Mouse (Mus musculus): ENCODE data around the gene Txnrd1. TPM values are rescaled to one million over a fixed set of nuclear protein-coding genes. Genes with fewer than 3 reads are reported as not detected.
A peak's percentile ranks its signal among the peaks of the same experiment; 100 is the strongest.

Gene Txnrd1
- polyA plus RNA-seq, 1 experiment from 2014 or later = 166 TPM

GRCm38 (mm10) chr10:82901436-82901835, 67.7 kb downstream of the Txnrd1 start:
- Histone ChIP-seq H3K9ac (no peak overlapping the region), H3K4me3 (no peak overlapping the region), H3K9me3 (no peaks in the 10 kb centered on the region), H3K4me2 (replicated peaks) (no peak overlapping the region), H3K36me3 (peaks cover 18% of the 10 kb centered on the region), H3K4me1 (peaks cover 13% of the 10 kb centered on the region), H3K27me3 (replicated peaks) (no peaks in the 10 kb centered on the region), H3K27ac (no peak overlapping the region)
- ATAC-seq (ENCODE audit: low FRiP score, low read depth) = peak; percentile 62
- WGBS = 2% methylated on average over 7 of the region's 7 CpGs

DNA sequence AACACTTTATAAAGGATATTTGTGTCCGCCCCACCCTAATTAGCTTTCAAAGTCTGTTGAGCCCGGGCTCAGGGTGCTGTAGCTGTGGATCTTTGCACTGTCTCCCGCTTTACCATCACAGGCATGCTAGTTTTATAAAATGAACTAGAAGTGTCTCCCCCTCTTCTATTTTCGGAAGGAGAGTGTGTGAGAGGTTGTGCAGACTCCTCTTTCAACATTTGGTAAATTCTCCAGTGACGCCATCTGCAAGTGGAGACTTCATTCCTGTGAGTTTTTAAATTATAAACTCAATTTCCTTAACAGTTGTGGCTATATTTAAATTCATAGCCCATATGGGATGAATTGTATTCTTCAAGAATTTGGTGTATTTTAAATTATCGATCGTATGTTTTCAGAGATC, 74.8 kb downstream of the Txnrd1 start:
- Histone ChIP-seq H3K27ac (no peak overlapping the region), H3K9ac (no peak overlapping the region), H3K9me3 (no peaks in the 10 kb centered on the region), H3K4me3 (no peak overlapping the region), H3K36me3 (no peaks in the 10 kb centered on the region), H3K4me2 (replicated peaks) (no peak overlapping the region), H3K27me3 (replicated peaks) (no peaks in the 10 kb centered on the region), H3K4me1 (0 out of 2 replicates have a peak, but pooled peaks cover 2% of the 10 kb centered on the region)
- WGBS = 92% methylated on average over 7 of the region's 7 CpGs
- no peak for ATAC-seq (ENCODE audit: low FRiP score, low read depth)

DNA sequence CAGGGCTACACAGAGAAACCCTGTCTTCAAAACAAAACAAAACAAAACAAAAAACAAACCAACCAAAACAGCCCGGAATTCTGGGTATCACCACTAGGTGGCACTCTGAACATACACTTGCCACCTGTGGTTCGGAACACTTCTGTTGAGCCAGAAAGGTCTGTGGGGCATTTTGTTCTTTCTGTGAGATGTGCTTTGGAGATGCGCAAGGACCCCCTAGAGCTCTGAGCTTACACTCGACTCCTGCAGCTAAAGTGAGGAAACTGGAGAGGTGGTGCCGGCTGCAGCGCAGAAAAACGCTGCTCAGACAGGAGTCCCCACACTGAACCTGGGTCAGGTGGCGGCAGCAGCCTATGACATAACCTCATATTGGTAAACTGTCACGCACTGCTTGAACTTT, 75.6 kb downstream of the Txnrd1 start:
- WGBS = 19% methylated on average over 9 of the region's 9 CpGs
- no peak overlapping the region for H3K27ac ChIP-seq
- no peaks in the 10 kb centered on the region for H3K36me3 ChIP-seq
- 0 out of 2 replicates have a peak, but pooled peaks cover 2% of the 10 kb centered on the region for H3K4me1 ChIP-seq
- H3K4me2 ChIP-seq (replicated peaks) = peak overlapping the region; percentile 29; the same call in 1 of the 2 replicates
- no peak overlapping the region for H3K4me3 ChIP-seq
- H3K27me3 ChIP-seq (replicated peaks) = no peaks in the 10 kb centered on the region
- H3K9me3 ChIP-seq = no peaks in the 10 kb centered on the region
- no peak overlapping the region for H3K9ac ChIP-seq
- 0 out of 2 replicates have a peak, but pooled peaks have one; percentile 39 for ATAC-seq (ENCODE audit: low FRiP score, low read depth)

DNA sequence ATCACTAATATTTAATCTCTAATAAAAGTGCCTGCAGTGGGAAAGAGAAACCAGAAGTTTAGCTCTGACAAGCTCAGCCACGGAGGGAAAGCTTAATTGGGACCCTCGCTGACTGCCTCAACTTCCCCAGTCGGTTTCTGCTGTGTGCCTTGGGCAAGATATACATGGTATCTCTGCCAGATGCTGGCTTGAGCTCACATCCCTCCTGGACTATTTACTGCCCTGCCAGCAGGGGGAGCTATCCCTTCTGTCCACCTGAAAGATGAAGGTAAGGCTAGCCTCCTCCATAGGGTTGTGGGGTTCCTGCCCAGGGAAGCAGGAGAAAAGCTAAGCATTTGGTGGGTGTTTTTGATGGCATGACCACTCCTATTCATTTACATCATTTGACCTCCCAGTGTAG, 76.4 kb downstream of the Txnrd1 start:
- Histone ChIP-seq H3K27me3 (replicated peaks) (no peaks in the 10 kb centered on the region), H3K4me3 (no peak overlapping the region), H3K4me2 (replicated peaks) (no peak overlapping the region), H3K9ac (no peak overlapping the region), H3K4me1 (0 out of 2 replicates have a peak, but pooled peaks cover 2% of the 10 kb centered on the region), H3K36me3 (no peaks in the 10 kb centered on the region), H3K27ac (no peak overlapping the region), H3K9me3 (no peaks in the 10 kb centered on the region)
- 83% methylated on average over 3 of the region's 3 CpGs for WGBS
- ATAC-seq (ENCODE audit: low FRiP score, low read depth) = no peak

DNA sequence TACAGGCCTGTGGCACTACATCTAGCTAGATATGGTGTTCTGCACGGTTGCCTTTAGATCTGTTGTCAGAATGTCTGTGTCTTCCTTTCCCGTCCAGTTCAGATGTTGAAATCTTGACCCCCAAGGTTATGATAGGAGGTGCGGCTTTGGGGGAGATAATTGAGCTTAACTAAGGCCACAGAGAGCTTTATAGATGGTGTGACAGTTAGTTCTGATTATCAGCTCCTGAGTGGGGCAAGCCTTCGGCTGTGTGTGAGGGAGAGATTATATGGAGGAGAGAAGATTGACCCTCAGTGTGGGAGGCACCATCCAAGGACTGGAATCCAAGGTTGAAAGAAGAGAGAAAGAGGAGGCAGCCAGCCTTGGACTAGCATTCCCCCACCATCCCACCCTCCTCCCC, 79.5 kb downstream of the Txnrd1 start:
- H3K27me3 ChIP-seq (replicated peaks) = no peaks in the 10 kb centered on the region
- H3K9me3 ChIP-seq = no peaks in the 10 kb centered on the region
- WGBS = 82% methylated on average over 4 of the region's 4 CpGs

GRCm38 (mm10) chr10:82913772-82914171, 80.0 kb downstream of the Txnrd1 start:
- 92% methylated on average over 6 of the region's 6 CpGs for WGBS
- no peak for ATAC-seq (ENCODE audit: low FRiP score, low read depth)
- 0 out of 2 replicates have a peak, but pooled peaks cover 2% of the 10 kb centered on the region for H3K4me1 ChIP-seq
- no peak overlapping the region for H3K4me3 ChIP-seq
- H3K27me3 ChIP-seq (replicated peaks) = no peaks in the 10 kb centered on the region
- no peaks in the 10 kb centered on the region for H3K36me3 ChIP-seq
- H3K27ac ChIP-seq = no peak overlapping the region
- H3K9me3 ChIP-seq = no peaks in the 10 kb centered on the region
- H3K4me2 ChIP-seq (replicated peaks) = no peak overlapping the region
- H3K9ac ChIP-seq = no peak overlapping the region

More for the DNA sequence above, 79.5 kb downstream of the Txnrd1 start:
- no peaks in the 10 kb centered on the region for H3K36me3 ChIP-seq
- no peak overlapping the region for H3K4me2 ChIP-seq (replicated peaks)
- no peak overlapping the region for H3K9ac ChIP-seq
- H3K4me1 ChIP-seq = 0 out of 2 replicates have a peak, but pooled peaks cover 2% of the 10 kb centered on the region
- no peak overlapping the region for H3K27ac ChIP-seq
- ATAC-seq (ENCODE audit: low FRiP score, low read depth) = no peak
- H3K4me3 ChIP-seq = no peak overlapping the region

DNA sequence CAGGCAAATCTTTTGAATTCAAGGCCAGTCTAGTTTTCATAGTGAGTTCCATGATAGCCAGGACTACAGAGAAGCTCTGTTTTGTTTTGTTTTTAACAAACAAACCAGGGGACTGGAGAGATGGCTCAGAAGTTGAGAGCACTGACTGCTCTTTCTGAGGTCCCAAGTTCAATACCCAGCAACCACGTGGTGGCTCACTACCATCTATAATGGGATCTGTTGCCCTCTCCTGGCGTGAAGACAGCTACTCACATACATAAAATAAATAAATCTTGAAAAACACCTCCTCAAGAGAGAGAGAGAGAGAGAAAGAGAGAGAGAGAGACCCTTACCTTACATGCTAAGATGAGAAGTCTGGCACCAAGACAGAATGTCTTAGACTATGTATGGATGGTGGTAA, 84.9 kb downstream of the Txnrd1 start:
- WGBS = 65% methylated on average over 2 of the region's 2 CpGs

GRCm38 (mm10) chr10:82919404-82919980, 85.7 kb downstream of the Txnrd1 start:
- WGBS = 89% methylated on average over 4 of the region's 4 CpGs
- H3K27me3 ChIP-seq (replicated peaks) = no peaks in the 10 kb centered on the region
- no peak overlapping the region for H3K4me3 ChIP-seq
- no peak overlapping the region for H3K4me2 ChIP-seq (replicated peaks)
- no peak overlapping the region for H3K9ac ChIP-seq
- ATAC-seq (ENCODE audit: low FRiP score, low read depth) = no peak
- H3K27ac ChIP-seq = no peak overlapping the region
- H3K4me1 ChIP-seq = no peaks in the 10 kb centered on the region
- H3K9me3 ChIP-seq = no peaks in the 10 kb centered on the region
- no peaks in the 10 kb centered on the region for H3K36me3 ChIP-seq

More for the DNA sequence above, 84.9 kb downstream of the Txnrd1 start:
- no peak overlapping the region for H3K4me3 ChIP-seq
- ATAC-seq (ENCODE audit: low FRiP score, low read depth) = no peak
- H3K27ac ChIP-seq = no peak overlapping the region
- no peaks in the 10 kb centered on the region for H3K9me3 ChIP-seq
- no peak overlapping the region for H3K4me2 ChIP-seq (replicated peaks)
- no peaks in the 10 kb centered on the region for H3K4me1 ChIP-seq
- no peak overlapping the region for H3K9ac ChIP-seq
- no peaks in the 10 kb centered on the region for H3K27me3 ChIP-seq (replicated peaks)
- H3K36me3 ChIP-seq = no peaks in the 10 kb centered on the region

- Histone ChIP-seq H3K9ac (no peak overlapping the region), H3K4me3 (no peak overlapping the region), H3K27ac (no peak overlapping the region), H3K4me2 (replicated peaks) (no peak overlapping the region), H3K36me3 (no peaks in the 10 kb centered on the region), H3K4me1 (no peaks in the 10 kb centered on the region), H3K9me3 (no peaks in the 10 kb centered on the region), H3K27me3 (replicated peaks) (no peaks in the 10 kb centered on the region)
- WGBS = 81% methylated on average over 3 of the region's 3 CpGs
- ATAC-seq (ENCODE audit: low FRiP score, low read depth) = no peak
Measured at GRCm38 (mm10) chr10:82923547-82923946, 89.8 kb downstream of the Txnrd1 start.

DNA sequence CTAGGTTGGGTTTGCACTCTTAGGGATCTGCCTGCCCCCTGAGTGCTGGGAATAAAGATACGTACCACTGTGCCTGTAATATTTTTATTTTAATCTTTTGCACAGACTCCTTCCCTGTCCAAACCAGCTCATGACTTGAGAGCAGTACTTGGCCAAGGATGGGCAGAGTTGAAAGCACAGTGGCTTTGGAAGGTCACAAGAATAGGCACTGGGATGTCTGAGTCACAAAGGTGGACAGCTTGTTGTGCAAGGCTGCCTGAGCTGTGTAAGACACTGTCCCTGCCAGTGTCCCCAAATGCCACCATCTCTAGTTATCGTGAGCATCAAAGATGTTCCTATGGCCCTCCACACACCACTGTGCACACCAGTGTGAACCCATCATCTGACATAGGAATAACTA, 91.0 kb downstream of the Txnrd1 start:
- Histone ChIP-seq H3K4me1 (no peaks in the 10 kb centered on the region), H3K27ac (no peak overlapping the region), H3K36me3 (no peaks in the 10 kb centered on the region), H3K4me2 (replicated peaks) (no peak overlapping the region), H3K27me3 (replicated peaks) (no peaks in the 10 kb centered on the region), H3K9me3 (no peaks in the 10 kb centered on the region), H3K4me3 (no peak overlapping the region), H3K9ac (no peak overlapping the region)
- WGBS = 92% methylated on average over 2 of the region's 2 CpGs
- ATAC-seq (ENCODE audit: low FRiP score, low read depth) = no peak

DNA sequence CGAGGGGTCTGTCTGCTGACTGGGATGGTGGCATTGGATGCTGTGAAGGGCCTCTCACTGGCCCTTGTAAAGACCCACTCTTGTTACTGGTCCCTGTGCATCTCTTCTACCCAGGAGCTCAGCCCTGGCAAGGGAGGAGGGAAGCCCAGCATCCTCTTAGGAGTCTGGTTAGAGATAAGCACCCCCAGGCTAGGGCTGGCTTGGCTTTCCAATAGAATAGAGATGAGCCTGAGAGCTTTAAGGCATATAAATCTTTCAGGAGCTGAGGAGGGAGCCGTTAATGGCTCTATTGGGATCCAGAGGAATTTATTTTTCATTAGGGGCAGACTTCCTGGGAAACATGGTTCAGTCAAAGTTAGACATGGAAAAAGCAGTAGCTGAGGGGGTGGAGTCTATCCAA, 91.9 kb downstream of the Txnrd1 start:
- H3K4me3 ChIP-seq = no peak overlapping the region
- no peak overlapping the region for H3K9ac ChIP-seq
- H3K4me1 ChIP-seq = no peaks in the 10 kb centered on the region
- no peak overlapping the region for H3K4me2 ChIP-seq (replicated peaks)
- H3K9me3 ChIP-seq = no peaks in the 10 kb centered on the region
- H3K36me3 ChIP-seq = no peaks in the 10 kb centered on the region
- no peaks in the 10 kb centered on the region for H3K27me3 ChIP-seq (replicated peaks)
- no peak overlapping the region for H3K27ac ChIP-seq
- 60% methylated on average over 2 of the region's 2 CpGs for WGBS
- no peak for ATAC-seq (ENCODE audit: low FRiP score, low read depth)

- Histone ChIP-seq H3K27me3 (replicated peaks) (no peaks in the 10 kb centered on the region), H3K4me3 (no peak overlapping the region), H3K4me1 (no peaks in the 10 kb centered on the region), H3K9ac (no peak overlapping the region), H3K4me2 (replicated peaks) (no peak overlapping the region), H3K36me3 (no peaks in the 10 kb centered on the region), H3K27ac (no peak overlapping the region), H3K9me3 (no peaks in the 10 kb centered on the region)
- no peak for ATAC-seq (ENCODE audit: low FRiP score, low read depth)
- WGBS = 85% methylated on average over 13 of the region's 13 CpGs
Measured at GRCm38 (mm10) chr10:82935018-82935633, 101.4 kb downstream of the Txnrd1 start.

DNA sequence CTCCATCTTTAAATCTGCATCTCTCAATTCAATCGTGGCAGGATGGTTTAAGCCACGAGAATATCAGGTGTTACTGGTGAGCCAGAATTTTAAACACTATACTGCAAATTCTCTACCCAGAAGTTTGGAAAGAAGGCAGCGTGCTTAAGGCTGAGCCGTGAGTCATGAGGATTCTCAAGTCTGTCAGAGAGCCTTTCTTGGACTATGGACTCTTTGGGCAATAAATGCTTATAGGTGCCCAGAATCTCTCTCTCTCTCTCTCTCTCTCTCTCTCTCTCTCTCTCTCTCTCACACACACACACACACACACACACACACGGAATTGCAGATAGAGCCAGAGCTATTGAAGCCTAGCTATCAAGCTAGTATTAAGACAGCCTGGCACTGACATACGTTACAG, 102.0 kb downstream of the Txnrd1 start:
- H3K9ac ChIP-seq = no peak overlapping the region
- no peak for ATAC-seq (ENCODE audit: low FRiP score, low read depth)
- no peak overlapping the region for H3K27ac ChIP-seq
- WGBS = 91% methylated on average over 6 of the region's 6 CpGs
- H3K36me3 ChIP-seq = no peaks in the 10 kb centered on the region
- no peaks in the 10 kb centered on the region for H3K27me3 ChIP-seq (replicated peaks)
- no peak overlapping the region for H3K4me2 ChIP-seq (replicated peaks)
- no peaks in the 10 kb centered on the region for H3K4me1 ChIP-seq
- H3K9me3 ChIP-seq = no peaks in the 10 kb centered on the region
- no peak overlapping the region for H3K4me3 ChIP-seq
